Mouse (Mus musculus): ENCODE measurements around the gene Vdac1.

DNA sequence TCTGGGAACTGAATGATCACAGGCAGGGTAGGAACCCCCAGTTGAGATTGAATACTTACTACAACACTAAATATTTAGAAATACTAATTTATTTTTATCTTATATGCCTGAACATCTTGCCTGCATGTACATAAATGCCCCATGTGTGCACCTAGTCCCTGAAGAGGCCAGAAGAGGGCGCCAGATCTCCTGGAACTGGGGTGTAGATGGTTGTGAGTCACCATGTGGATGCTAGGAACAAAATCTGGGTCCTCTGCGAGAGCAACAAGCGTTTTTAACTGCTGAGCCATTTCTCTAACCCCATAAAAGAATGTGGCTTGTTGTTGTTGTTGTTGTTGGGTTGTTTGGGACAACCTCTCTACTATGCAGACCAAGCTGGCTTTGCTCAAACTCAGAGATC is 11.9 kb upstream of the Vdac1 start:
- no peak for TF ChIP-seq EP300 (IDR thresholded peaks at IDR 0.05; ENCODE audit: low read depth)
- TF ChIP-seq CTCF (IDR thresholded peaks at IDR 0.05; ENCODE audit: low read depth), result peak; percentile 64

All from liver, embryonic 14.5 days (tissue).